Mouse (Mus musculus): Measurements from ENCODE around the gene Cdh4.

Cdh4 gene

DNA sequence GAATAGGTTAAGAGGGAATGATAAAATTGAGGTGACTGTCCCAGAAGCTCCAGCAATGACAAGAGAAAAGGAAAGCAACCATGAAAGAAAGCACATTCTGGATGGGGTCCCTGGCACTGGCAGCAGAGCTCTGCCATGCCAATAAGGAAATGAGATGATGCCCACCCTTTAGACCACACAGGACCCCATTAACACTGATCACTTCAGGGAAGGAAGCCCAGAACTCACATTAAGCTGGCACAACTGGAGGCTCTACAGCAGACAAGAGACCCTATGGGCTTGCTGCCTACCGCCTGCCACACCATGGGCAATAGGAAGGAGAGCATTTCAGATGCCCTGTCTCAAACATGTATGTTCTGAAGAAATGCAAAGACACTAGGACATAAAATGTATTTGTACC is 499.5 kb downstream of the Cdh4 start:
- DNase-seq (ENCODE audit: low spot score in 2 of 2): no peak

DNA sequence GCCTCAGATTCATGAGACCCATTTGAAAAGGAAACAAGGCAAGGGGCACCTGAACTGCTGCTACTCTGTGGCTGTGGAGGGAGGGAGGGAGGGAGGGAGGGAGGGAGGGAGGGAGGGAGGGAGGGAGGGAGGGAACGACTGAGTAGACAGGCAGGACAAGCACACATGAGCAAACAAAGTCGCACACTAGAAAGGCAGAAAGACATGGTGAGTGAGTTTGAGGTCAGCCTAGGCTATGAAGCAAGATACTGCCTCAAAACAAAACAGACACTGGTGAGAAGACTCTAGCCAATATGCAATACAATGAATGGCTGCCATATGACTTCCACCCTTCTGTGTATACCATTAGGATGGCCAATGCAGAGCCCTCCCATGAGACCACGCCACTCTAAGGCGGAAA is 502.8 kb downstream of the Cdh4 start:
- no peak for DNase-seq (ENCODE audit: low spot score in 2 of 2)

DNA sequence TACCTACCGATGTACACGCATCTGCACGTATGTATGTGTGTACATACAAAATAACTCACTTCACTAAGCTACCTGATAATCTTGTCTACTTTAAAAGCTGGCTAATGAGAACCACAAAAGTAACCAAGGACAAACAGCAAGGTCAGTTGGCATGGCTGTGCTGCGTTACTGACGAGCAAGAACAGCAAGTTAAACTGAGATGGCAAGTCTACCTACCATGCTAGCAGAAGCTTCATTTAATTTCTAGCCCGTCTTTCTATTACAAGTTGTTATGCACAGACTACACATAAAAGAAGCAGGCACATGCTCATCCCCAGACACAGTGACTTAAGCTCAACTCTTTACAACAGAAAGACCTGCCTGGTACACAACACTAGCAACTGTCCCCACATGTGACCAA is 504.3 kb downstream of the Cdh4 start:
- DNase-seq (ENCODE audit: low spot score in 2 of 2): no peak

- no peak for DNase-seq (ENCODE audit: low spot score in 2 of 2)
These were observed 505.4 kb downstream of the Cdh4 start for GRCm38 (mm10) chr2:179947607-179948006.

DNA sequence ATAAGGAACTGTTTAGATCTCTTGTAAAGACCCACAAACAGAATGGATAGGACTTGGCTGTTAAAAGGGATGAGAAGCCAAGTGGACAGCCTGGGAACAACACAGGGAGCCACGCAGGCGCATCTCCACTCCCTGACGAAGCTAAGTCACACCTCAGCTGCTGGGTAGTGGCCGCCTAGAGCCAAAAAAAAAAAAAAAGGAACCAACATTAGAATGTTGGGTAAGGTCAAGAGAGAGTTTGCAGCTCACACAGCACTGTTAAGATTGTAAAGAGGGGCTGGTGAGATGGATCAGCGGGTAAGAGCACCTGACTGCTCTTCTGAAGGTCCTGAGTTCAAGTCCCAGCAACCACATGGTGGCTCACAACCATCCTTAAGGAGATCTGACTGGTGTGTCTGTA is 506.6 kb downstream of the Cdh4 start:
- no peak for DNase-seq (ENCODE audit: low spot score in 2 of 2)

Data from right cerebral cortex, postnatal 10 days (tissue).